Mouse (Mus musculus): Measurements from ENCODE around the gene Klhl21.

The Klhl21 gene

GRCm38 (mm10) chr4:152008622-152009075, at the start of gene Klhl21:
Klhl21 (plus strand) TSS chr4:152008803.
- DNase-seq, result peak; percentile 90

GRCm38 (mm10) chr4:151959849-151960512, 48.6 kb upstream of the Klhl21 start:
- DNase-seq, result no peak

- no peak for DNase-seq
Observed at GRCm38 (mm10) chr4:151960513-151960854, 48.1 kb upstream of the Klhl21 start.

- DNase-seq, result no peak
Observed at GRCm38 (mm10) chr4:151962817-151963216, 45.8 kb upstream of the Klhl21 start.

GRCm38 (mm10) chr4:151968204-151968921, 40.2 kb upstream of the Klhl21 start:
- DNase-seq, result no peak

- no peak for DNase-seq
Observed at GRCm38 (mm10) chr4:151972221-151972967, 36.2 kb upstream of the Klhl21 start.

- no peak for DNase-seq
Observed at GRCm38 (mm10) chr4:151975441-151975840, 33.2 kb upstream of the Klhl21 start.

- peak; percentile 79 for DNase-seq
Observed at GRCm38 (mm10) chr4:151977748-151978147, 30.9 kb upstream of the Klhl21 start.

GRCm38 (mm10) chr4:151980699-151981098, 27.9 kb upstream of the Klhl21 start:
- no peak for DNase-seq

- DNase-seq, result peak; percentile 77
Observed at GRCm38 (mm10) chr4:151981363-151981762, 27.2 kb upstream of the Klhl21 start.

- no peak for DNase-seq
Observed at GRCm38 (mm10) chr4:151983043-151983442, 25.6 kb upstream of the Klhl21 start.

- no peak for DNase-seq
Observed at GRCm38 (mm10) chr4:151983560-151983959, 25.0 kb upstream of the Klhl21 start.

GRCm38 (mm10) chr4:151985886-151986285, 22.7 kb upstream of the Klhl21 start:
- peak; percentile 58 for DNase-seq

GRCm38 (mm10) chr4:151986650-151987049, 22.0 kb upstream of the Klhl21 start:
- DNase-seq, result no peak

- DNase-seq, result no peak
Observed at GRCm38 (mm10) chr4:151988014-151988341, 20.6 kb upstream of the Klhl21 start.

GRCm38 (mm10) chr4:151988342-151989109, 20.1 kb upstream of the Klhl21 start, which contains the start of gene Thap3:
Thap3 (minus strand) TSS chr4:151988997.
- peak; percentile 75 for DNase-seq

GRCm38 (mm10) chr4:151989110-151989488, 19.5 kb upstream of the Klhl21 start:
- DNase-seq, result no peak

GRCm38 (mm10) chr4:151992091-151992490, 16.5 kb upstream of the Klhl21 start:
- DNase-seq, result no peak

GRCm38 (mm10) chr4:151993035-151993434, 15.6 kb upstream of the Klhl21 start:
- DNase-seq, result no peak

- DNase-seq, result peak; percentile 53
Observed at GRCm38 (mm10) chr4:151994228-151995171, 14.1 kb upstream of the Klhl21 start.

GRCm38 (mm10) chr4:151995371-151996172, 13.0 kb upstream of the Klhl21 start:
- no peak for DNase-seq

All from cerebellum, adult 11 months (tissue).